Comparison of ENCODE assay signal across 9 mouse cellular contexts in genomic region chr12:108613081-108613480, GRCm38 (mm10). TPM values are rescaled to one million over a fixed set of nuclear protein-coding genes. Genes with fewer than 3 reads are reported as not detected.
DNase-seq lines count a peak whose midpoint lies in the region; TF ChIP-seq lines count a peak whose summit lies in the region.
"Had no signal": no experiment of that assay in that cellular context is flagged by ENCODE, and none has a peak within 500 bp of the region (broad histone marks: within the 10 kb centered on the region; RNA-seq: fewer than 3 reads in every experiment).

No protein-coding gene starts in this region.

- H3K79me2 ChIP-seq in C2C12 (ENCODE audit: control insufficient read depth, insufficient read depth) = peaks cover 13% of the 10 kb centered on the region

- no peaks in the 10 kb centered on the region for H3K9me3 ChIP-seq in forebrain, embryonic 10.5 days
- H3K9me3 ChIP-seq: neural tube, embryonic 13.5 days had no signal

- H3K4me3 ChIP-seq in C2C12 (ENCODE audit: insufficient read depth, poor library complexity, severe bottlenecking) = no peak overlapping the region
- H3K4me3 ChIP-seq in cerebellum, adult 2 months (replicated peaks; ENCODE audit: insufficient read depth, low read depth, low read length) = no peak overlapping the region
- H3K4me3 ChIP-seq in forebrain, embryonic 10.5 days = no peak overlapping the region
- H3K4me3 ChIP-seq: neural tube, embryonic 13.5 days had no signal

- no peaks in the 10 kb centered on the region for H3K4me1 ChIP-seq in cerebellum, adult 2 months (ENCODE audit: control insufficient read depth, insufficient read depth, low read length)
- H3K4me1 ChIP-seq in forebrain, embryonic 10.5 days = peaks cover 10% of the 10 kb centered on the region

- no peaks in the 10 kb centered on the region for H3K36me3 ChIP-seq in C2C12 (ENCODE audit: control insufficient read depth, insufficient read depth)
- H3K36me3 ChIP-seq in forebrain, embryonic 10.5 days (replicated peaks) = peaks cover 21% of the 10 kb centered on the region

- TF ChIP-seq POLR2A in cerebellum, adult 2 months (IDR thresholded peaks at IDR 0.05; ENCODE audit: borderline replicate concordance, insufficient read depth, low read length) = no peak

- peaks cover 4% of the 10 kb centered on the region for H3K79me3 ChIP-seq in C2C12 (ENCODE audit: low read depth)

- TF ChIP-seq CTCF in C2C12 (IDR thresholded peaks at IDR 0.05; ENCODE audit: control insufficient read depth, insufficient read depth, insufficient read length) = peak; percentile 20
- peak; percentile 47; the same call in 1 of the 2 replicates for TF ChIP-seq CTCF in cerebellum, adult 2 months (IDR thresholded peaks at IDR 0.05; ENCODE audit: borderline replicate concordance, insufficient read depth, low read depth, low read length)

- DNase-seq in Muller cell, postnatal 12 days (ENCODE audit: inconsistent ontology term) = peak; percentile 21
- peak; percentile 44 to 49 for DNase-seq in cerebellum, adult 2 months
- DNase-seq in gastrocnemius, postnatal 25 days = peak; percentile 48
- DNase-seq in kidney, postnatal 25 days = peak; percentile 85 to 90
- DNase-seq in lung, postnatal 36 days = peak; percentile 90
- peak; percentile 44 to 82 for DNase-seq in spleen, postnatal 10 days (ENCODE audit: low spot score in 2 of 2)
- no peak for DNase-seq in forebrain, embryonic 10.5 days (ENCODE audit: extremely low spot score, low spot score)

- H3ac ChIP-seq in C2C12 (ENCODE audit: control insufficient read depth, insufficient read length, low read depth) = no peak overlapping the region

- no peaks in the 10 kb centered on the region for H3K27me3 ChIP-seq in C2C12 (ENCODE audit: control insufficient read depth, insufficient read depth, insufficient read length)
- no peaks in the 10 kb centered on the region for H3K27me3 ChIP-seq in cerebellum, adult 2 months (ENCODE audit: control insufficient read depth, insufficient read depth, low read length)
- H3K27me3 ChIP-seq in forebrain, embryonic 10.5 days (ENCODE audit: poor library complexity, severe bottlenecking) = no peaks in the 10 kb centered on the region
- H3K27me3 ChIP-seq: neural tube, embryonic 13.5 days had no signal

- 44% methylated on average over 3 of the region's 3 CpGs for WGBS in cerebellum, adult 2 months
- WGBS in forebrain, embryonic 10.5 days = 47% methylated on average over 3 of the region's 3 CpGs

- no peak overlapping the region for H3K27ac ChIP-seq in cerebellum, adult 2 months (ENCODE audit: insufficient read depth, low read length)
- H3K27ac ChIP-seq in forebrain, embryonic 10.5 days = no peak overlapping the region
- H3K27ac ChIP-seq: neural tube, embryonic 13.5 days had no signal

TF ChIP-seq in C2C12, 6 proteins besides CTCF, POLR2A, EP300 and RAD21:
- no peak for TF ChIP-seq MYOG (IDR thresholded peaks at IDR 0.05; ENCODE audit: control insufficient read depth, extremely low read depth, insufficient read length)

RNA-seq across cellular contexts. Expression of gene Evl, which starts 58.6 kb away (rescaled TPM):
- polyA plus RNA-seq in C2C12 (2012; fragmentation: generic; extraction: Trizol) = 89.9 TPM
- 110 and 118 TPM in 2 replicates for polyA plus RNA-seq in cerebellum, adult 2 months (2012; rRNA removed)
- total RNA-seq in gastrocnemius, postnatal 25 days (2021) = 10 to 100 TPM; 15.0 to 16.4 TPM
- 50.0 and 55.2 TPM in 2 replicates for polyA plus RNA-seq in forebrain, embryonic 10.5 days (2016; fragmentation: Nextera tagmentation; extraction: Ambion mirVana)
